Mouse (Mus musculus) lung, postnatal 4 days (tissue): ENCODE measurements around the gene Cd200r3.
A peak's percentile ranks its signal among the peaks of the same experiment; 100 is the strongest.

Experiments used
- DNase-seq, 2 experiments: peaks; one replicate each; pipeline ENCODE4 v3.0.0; 2021

Gene Cd200r3

GRCm38 (mm10) chr16:44943468-44943867 lies at the start of gene Cd200r3:
Gene Cd200r3 (plus strand): TSS chr16:44943678.
- DNase-seq = no peak

- DNase-seq = no peak
Observed at GRCm38 (mm10) chr16:44932016-44932415, 11.5 kb upstream of the Cd200r3 start.

DNA sequence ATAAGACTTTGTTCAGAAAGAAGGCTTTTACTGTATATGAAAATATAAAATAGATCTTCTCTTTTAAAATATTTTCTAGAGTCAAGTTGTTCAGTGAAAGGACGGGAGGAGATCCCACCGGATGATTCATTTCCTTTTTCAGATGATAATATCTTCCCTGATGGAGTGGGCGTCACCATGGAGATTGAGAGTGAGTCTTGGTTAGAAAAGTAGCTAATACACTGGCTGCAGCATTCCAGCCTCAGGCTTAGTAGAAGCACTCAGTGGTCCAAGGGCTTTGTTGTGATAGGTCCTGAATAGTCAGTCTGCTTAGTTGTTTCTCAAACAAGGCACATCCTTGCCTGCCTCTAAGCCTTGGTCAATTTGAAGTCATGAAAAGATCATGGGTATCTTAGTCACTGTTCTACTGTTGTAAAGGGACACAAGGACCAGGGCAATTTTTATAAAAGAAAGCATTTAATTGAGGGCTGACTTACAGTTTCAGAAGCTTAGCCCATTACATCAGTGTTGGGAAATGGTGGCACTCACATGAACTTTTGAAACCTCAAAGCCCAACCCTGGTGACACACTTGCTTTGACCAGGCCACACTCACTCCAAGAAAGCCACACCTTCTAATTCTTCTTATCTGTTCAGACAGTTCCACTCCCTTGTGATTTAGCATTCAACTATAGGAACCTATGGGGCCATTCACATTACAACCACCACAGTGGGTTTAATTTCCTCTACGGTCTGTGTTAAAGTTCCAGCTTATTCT lies 8.1 kb downstream of the Cd200r3 start:
- DNase-seq = no peak

DNA sequence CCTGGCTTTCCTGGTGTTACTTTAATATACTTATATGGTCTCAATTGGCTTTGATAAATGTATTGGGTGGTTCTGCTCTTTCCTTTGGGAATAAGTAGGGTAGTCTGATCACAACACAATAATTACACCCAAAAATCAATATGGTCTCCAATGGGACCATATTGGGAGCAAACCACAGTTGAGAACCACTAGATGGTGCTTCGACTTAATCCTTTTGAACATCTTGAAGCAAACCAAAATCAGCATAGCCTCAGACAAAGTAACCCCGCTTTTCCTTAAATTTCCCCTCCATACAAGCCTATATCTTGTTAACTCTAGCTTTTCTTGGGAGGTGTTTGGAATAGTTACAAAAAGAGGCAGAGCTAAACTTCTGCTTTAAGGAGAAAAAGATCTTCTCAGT lies 18.8 kb downstream of the Cd200r3 start:
- no peak for DNase-seq

GRCm38 (mm10) chr16:44962777-44963176 lies 19.3 kb downstream of the Cd200r3 start:
- DNase-seq = peak in 1 of 2 experiments; percentile 17

DNA sequence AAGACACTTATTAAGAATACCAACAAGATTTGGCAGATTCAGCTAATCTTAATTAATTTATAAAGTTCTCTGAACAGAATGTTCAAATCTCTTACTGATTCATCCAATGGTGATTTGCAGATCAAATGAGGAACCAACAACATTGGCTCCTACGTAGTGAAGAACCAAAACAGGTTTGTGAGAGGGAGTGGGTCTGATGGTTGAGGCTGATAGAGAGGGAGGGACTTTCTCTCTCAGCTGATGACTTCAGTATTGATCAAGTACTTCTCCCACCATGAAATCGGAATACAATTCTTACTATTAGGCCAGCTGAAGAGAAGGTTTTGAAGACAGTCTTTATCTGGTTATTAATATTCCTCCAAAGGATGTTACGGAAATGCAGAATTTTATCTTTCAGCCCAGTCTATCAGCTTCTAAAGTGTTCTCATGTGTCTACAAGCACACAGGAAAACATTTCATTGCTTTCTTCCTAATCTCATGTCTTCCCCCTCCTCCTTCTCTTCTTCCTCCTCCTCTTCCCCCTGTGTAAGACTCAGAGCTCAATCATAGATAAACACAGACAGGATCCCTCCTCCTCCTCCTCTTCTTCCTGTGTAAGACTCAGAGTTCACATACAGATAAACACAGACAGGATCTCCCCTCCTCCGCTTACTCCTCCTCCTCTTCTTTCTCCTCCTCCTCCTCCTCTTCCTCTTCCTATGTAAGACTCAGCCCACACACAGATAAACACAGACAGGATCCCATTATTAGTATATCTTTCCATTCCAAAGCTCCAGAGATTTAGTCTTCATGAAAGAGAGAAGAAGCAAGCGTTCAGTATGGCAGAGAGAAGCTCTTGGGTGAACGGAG lies 21.3 kb downstream of the Cd200r3 start:
- no peak for DNase-seq

GRCm38 (mm10) chr16:44965428-44965827 lies 21.9 kb downstream of the Cd200r3 start:
- DNase-seq = no peak

- DNase-seq = no peak
Observed at GRCm38 (mm10) chr16:44965890-44966289, 22.4 kb downstream of the Cd200r3 start.

- DNase-seq = no peak
Observed at GRCm38 (mm10) chr16:44966891-44967290, 23.4 kb downstream of the Cd200r3 start.

DNA sequence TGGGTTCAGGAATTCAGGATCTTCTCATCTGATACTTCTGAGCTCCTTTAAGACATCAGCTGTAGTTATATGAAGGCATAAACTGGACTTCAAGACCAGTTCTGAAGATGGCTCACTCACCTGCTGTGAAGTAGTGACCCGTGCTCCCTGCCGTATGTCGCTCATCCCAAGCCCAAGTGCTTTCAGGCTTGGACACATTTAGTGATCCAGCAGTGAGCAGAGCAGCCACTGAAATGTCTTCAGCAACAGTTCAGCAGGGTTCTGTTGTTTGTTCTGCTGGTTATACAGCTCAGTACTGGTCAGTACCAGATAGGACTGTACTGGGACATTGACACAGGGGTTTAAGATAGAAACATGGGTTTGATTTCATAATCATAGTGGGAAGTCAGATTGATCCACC lies 24.6 kb downstream of the Cd200r3 start:
- DNase-seq = no peak

GRCm38 (mm10) chr16:44970925-44971324 lies 27.4 kb downstream of the Cd200r3 start:
- DNase-seq = no peak

DNA sequence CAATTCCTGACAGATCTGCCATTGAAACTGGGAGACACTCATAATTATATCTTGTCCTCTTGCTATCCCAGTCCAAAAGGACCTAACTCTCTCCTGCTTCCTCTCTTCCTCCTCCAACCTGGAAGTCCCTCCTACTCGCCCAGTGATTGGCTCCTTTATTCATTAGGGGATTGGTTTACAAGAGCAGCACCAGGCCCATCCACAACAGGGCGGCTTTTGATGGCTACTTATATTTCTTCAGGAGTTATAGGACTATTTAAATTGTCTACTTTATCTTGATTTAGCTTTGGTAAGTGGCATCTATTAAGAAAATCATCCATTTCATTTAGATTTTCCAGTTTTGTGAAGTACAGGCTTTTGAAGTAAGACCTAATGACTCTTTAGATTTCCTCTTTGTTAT lies 30.6 kb downstream of the Cd200r3 start:
- DNase-seq = no peak

GRCm38 (mm10) chr16:44976081-44976480 lies 32.6 kb downstream of the Cd200r3 start:
- no peak for DNase-seq

- no peak for DNase-seq
Observed at GRCm38 (mm10) chr16:44976892-44977633, 33.6 kb downstream of the Cd200r3 start.

DNA sequence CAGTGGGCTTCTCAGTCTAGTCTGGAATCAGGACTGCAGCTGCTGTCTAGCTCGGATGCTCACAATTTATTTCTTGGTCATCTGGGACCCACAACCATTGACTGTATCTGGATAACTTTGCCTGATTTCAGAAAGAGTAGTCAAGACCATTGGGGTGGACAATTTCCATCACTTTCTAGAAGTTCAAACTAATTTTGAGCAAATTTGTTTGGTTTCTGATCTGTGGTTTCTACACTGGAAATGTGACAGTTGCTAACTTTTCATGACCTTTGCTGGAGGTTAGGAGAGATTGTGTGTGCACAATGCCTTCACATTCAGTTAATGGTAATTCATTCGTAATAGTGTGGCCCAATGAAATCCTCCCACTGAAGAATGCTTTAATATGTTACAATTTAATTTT lies 34.7 kb downstream of the Cd200r3 start:
- DNase-seq = no peak

DNA sequence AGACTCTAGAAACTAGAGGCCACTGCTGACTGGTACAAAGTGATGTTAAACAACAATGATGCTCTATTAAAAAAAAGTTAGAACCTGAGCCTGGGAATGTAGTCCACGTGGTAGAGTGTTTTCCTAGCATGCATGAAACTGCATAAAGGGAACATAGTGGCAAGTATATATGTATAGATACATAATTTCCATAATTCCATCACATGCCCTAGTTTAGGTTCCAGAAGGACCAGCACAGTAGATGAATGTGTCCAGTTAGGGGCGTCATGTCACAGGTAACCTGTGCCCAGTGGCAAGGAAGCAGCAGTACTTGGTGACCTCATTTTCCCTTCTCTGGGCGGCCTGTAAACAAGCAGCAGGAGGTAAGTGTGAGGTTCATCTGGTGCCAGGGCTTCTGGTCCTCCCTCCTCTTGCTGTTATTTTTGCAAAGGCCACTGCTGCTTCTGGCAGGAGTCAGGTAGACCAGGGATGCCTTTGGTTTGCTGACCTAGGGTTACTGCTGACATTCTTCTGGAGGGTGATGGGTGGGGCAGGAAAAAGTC lies 35.9 kb downstream of the Cd200r3 start:
- DNase-seq = no peak

DNA sequence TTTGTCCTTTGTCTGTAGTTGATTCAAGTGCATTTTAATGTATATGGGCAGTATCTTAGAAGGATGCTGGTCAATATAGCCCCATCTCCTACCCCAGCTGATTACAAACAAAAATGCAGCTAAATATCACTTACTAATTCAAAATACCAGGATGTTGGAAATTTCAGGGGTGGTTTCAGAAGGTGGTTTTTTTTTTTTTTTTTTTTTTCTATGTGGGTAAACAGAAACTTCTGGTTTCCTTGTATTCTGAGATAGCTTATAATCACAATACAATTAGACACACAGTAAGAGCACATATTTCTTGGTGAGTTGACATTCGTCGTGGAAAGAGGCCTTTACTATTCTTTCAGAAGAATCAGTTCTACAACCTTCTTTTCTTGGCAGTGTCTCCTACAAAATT lies 39.5 kb downstream of the Cd200r3 start:
- no peak for DNase-seq

DNA sequence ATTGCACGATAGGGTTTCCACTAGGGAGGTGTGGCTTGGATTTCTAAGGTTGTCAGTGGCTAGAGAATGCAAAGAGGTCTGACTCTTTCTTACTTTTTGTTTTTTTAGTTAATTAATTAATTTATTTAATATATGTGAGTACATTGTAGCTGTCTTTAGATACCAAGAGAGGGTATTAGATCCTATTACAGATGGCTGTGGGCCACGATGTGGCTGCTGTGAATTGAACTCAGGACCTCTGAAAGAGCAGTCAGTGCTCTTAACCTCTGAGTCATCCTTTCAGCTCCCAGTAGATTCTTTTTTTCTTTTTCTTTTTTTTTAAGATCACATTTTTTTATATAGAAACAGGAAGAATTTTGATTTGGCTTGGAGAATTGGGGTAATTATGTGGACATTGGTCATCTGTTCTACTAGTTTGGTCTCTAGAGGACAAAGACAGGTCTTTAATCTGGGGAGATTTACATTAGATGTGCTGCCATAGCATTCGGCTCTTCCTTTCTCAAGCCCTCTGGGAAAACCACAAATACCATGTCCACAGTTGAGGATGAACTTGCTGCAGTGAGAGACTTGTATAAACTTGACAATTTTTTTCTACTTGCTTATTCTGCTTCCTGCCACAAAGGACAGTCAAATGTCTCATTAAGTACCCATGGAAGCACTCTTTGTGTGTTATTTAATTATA lies 40.0 kb downstream of the Cd200r3 start:
- DNase-seq = no peak

DNA sequence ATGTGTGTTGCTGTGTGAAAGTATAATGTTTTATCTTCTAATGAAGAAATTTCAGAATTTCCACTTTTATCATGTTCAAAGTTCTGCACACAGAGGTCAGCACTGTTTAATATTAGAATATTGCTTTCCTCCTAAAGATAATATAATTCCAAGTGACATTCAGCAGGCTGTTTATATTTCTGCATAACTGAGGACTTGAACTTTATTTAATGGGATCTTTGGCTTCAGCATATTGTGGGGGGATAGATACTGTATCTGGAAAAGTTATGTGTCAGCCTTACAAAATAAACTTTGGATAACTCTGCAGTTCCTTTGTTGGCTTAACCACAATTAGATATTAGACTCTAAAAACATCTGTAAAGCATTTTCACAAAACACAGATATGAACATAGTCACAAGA lies 40.6 kb downstream of the Cd200r3 start:
- no peak for DNase-seq

DNA sequence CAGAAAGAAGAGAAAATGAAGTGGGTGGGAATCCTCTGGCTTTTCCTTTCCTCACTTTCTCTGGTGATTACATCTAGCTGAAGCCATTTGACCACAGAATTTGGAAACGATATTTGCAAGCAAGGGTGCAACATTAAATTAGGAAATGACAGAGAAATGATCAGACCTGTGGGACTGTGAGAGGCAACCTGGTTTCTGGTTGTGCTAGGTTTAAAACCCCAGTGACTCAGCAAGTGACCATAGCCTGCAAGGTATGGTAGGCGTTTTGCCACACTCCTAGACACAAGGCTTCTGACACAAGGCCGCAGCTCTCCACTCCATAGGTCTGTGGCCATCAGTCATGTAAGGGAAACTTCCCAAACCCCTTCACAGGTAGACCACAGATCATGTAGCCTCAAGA lies 41.4 kb downstream of the Cd200r3 start:
- DNase-seq = no peak

DNA sequence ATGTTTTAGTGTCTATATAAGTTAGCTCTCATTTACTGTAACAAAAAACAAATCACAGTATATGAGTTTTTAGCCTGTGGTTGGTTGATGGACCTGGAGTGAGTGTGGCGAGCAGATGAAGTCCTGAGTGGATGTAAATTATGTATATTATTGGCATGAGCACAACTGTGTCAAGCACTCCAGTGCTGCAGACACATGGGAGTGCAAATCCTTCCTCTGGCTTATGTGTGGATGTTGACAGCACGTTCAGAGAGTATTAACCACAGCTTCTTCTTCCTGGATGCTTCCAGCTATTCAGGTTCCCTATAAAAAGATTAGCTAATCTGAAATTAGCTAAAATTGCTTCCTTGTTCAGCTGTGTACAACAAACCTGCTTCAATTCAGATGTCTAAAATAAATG lies 42.6 kb downstream of the Cd200r3 start:
- DNase-seq = no peak

- peak in 1 of 2 experiments; percentile 18 for DNase-seq
Observed at GRCm38 (mm10) chr16:44988667-44989357, 45.3 kb downstream of the Cd200r3 start.
